Mouse (Mus musculus): ENCODE data around the gene Etl4.

DNA sequence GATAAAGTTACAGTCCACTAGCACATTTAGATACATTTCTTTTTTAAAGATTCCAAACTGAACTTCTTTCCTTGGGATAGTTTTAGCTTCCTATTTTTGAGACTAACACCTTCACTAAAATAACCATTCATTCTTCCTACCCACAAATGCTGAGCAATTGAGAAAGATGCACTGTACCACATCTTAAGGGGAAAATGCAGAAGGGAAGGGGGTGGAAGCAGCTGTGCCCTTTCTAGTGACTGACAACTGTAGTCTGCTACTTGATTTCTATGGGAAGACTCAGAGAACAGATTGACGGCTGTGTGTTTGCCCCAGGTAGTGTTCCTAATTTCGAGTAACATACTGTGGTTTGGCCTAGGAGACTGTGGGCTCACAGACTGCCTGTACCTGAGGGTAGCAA, 372.3 kb downstream of the Etl4 start:
- TF ChIP-seq ZNF384 (IDR thresholded peaks at IDR 0.05; ENCODE audit: low read depth, low read length) (no peak), POLR2A (IDR thresholded peaks at IDR 0.05; ENCODE audit: control insufficient read depth in 1 of 2, insufficient read depth in 1 of 2, low read depth in 1 of 2, low read length in 2 of 2, poor library complexity in 1 of 2) (no peak), TAL1 (IDR thresholded peaks at IDR 0.05; ENCODE audit: low read length) (no peak), CTCF (IDR thresholded peaks at IDR 0.05 in 2 of 3, conservative IDR thresholded peaks at IDR 0.05 in 1 of 3; ENCODE audit: control insufficient read depth in 1 of 3, insufficient read depth in 1 of 3, low read depth in 2 of 3, low read length in 3 of 3, poor library complexity in 1 of 3, severe bottlenecking in 1 of 3) (no peak), JUND (IDR thresholded peaks at IDR 0.05; ENCODE audit: low read depth, low read length) (no peak), GABPA (IDR thresholded peaks at IDR 0.05; ENCODE audit: low read depth, low read length) (no peak), POLR2AphosphoS2 (IDR thresholded peaks at IDR 0.05; ENCODE audit: low read length) (no peak), MAX (IDR thresholded peaks at IDR 0.05; ENCODE audit: low read length) (no peak), MEF2A (IDR thresholded peaks at IDR 0.05; ENCODE audit: extremely low read depth, insufficient replicate concordance, low read depth, low read length, poor library complexity, severe bottlenecking) (no peak)
